Mouse (Mus musculus) kidney, postnatal 14 days (tissue): ENCODE data around the gene Pik3ca.
A peak's percentile ranks its signal among the peaks of the same experiment; 100 is the strongest.

Experiments
- DNase-seq: peaks from one replicate; pipeline ENCODE4 v3.0.0; 2022; ENCODE audit warnings: mixed read lengths

Gene Pik3ca

GRCm38 (mm10) chr3:32454329-32455021 lies 57.0 kb downstream of the Pik3ca start:
- DNase-seq, result no peak

GRCm38 (mm10) chr3:32459777-32460176 lies 62.3 kb downstream of the Pik3ca start:
- DNase-seq, result peak; percentile 57

DNA sequence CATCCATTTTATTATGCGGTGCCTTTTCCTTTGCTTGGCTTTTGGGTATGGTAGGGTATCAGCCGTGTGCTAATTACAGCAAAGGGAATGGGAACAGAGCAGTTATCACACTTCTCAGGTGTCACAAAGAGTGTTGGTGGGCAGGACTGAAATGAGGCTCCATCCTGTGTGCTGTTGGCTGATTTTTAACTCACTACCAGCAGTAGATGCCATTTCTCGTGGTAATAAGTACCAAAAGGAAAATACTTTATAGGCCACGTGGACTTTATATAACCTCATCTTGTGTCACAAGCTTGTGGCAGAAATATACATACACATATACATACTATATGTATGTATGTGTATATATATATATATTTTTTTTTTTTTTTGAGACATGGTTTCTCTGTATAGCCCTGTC lies 69.8 kb downstream of the Pik3ca start:
- DNase-seq, result no peak

DNA sequence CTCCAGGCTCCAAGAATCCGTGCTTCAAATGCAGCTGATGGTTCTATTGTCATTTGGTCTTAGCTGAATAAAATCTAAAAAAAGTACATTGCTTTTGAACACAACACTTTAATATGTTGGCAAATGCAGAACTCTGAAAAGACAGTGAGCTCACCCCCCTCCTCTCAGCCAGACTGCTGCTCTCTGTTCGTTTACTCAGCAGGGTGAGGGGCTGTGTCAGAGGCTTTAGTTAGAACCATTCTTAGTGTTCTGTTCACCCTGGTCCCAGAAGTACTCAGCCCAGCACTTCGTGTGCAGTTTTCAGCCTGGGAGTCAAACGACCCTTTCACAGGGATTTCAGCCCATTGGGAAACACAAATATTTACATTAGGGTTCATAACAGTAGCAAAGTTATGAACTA lies 70.9 kb downstream of the Pik3ca start:
- no peak for DNase-seq

- DNase-seq, result no peak
Measured at GRCm38 (mm10) chr3:32470449-32470848, 73.0 kb downstream of the Pik3ca start.

DNA sequence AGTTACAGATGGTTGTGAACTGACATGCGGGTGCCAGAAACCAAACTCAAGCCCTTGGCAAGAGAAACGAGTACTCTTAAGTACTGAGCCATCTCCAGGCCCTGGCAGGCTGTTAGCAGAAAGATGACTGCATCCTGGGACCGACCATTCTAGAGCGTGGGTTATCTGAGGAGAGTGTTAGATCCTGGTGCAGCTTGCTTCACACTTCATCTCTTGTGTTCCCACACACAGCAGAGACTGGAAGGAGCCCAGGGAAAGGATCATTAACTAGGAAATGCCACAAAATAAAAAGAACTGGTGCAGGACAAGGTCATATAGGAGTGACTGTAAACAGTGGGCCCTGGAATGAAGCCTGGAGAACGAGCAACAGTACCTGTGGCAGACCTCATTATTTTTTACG lies 73.6 kb downstream of the Pik3ca start:
- peak; percentile 40 for DNase-seq

GRCm38 (mm10) chr3:32472191-32472900 lies 74.9 kb downstream of the Pik3ca start:
- no peak for DNase-seq

- DNase-seq, result no peak
Measured at GRCm38 (mm10) chr3:32473184-32473583, 75.7 kb downstream of the Pik3ca start.

- DNase-seq, result no peak
Measured at GRCm38 (mm10) chr3:32479961-32480360, 82.5 kb downstream of the Pik3ca start.

GRCm38 (mm10) chr3:32483035-32483434 lies 85.6 kb downstream of the Pik3ca start:
- no peak for DNase-seq

- DNase-seq, result no peak
Measured at GRCm38 (mm10) chr3:32486543-32486942, 89.1 kb downstream of the Pik3ca start.

- DNase-seq, result no peak
Measured at GRCm38 (mm10) chr3:32488172-32488571, 90.7 kb downstream of the Pik3ca start.

DNA sequence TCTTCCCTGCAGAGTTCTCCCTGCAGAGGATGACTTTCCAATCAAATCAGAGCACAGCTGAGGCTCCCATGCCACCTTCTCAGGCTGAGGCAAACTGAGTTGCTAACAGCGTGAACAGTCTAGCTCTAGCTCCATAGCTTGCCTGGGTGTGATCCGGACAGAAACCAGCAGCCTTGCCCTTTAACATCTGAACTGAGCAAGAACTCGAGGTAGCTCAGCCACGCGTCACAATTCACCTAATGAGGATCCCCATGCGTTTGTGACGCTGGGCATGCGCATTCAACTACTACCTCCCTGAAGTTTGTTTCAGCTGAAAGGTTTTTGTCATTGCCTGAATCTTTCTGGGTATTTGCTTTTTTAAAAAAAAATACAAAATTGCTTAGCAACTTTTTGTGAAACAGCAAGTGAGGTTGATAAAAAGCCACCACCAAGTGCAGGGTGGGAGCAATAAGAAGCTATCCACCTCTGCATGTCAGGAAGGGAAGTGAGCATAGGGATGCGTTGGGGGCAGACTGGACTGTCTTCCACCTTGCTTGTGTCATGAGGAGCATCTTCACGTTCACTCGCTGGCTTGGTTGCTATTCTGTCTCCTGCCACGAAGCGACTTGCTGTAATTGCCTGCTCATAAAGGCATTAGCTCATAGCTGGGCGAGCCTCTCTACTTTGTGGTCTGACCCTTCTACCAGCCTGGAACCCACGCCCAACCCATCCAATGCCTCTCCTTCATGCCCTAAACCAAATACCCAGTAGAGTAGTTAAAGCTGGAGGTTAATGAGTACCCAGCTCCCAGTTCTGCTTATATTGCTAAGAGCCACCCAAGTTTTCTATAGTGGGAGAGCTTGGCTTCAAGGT lies 92.8 kb downstream of the Pik3ca start:
- DNase-seq, result no peak

- no peak for DNase-seq
Measured at GRCm38 (mm10) chr3:32490928-32491315, 93.5 kb downstream of the Pik3ca start.

- no peak for DNase-seq
Measured at GRCm38 (mm10) chr3:32492097-32493090, 94.9 kb downstream of the Pik3ca start, which contains the start of gene Kcnmb3. Gene Kcnmb3 (minus strand): TSS chr3:32492231.

GRCm38 (mm10) chr3:32494387-32495087 lies 97.1 kb downstream of the Pik3ca start:
- DNase-seq, result no peak

GRCm38 (mm10) chr3:32495088-32495770 lies 97.8 kb downstream of the Pik3ca start:
- no peak for DNase-seq

DNA sequence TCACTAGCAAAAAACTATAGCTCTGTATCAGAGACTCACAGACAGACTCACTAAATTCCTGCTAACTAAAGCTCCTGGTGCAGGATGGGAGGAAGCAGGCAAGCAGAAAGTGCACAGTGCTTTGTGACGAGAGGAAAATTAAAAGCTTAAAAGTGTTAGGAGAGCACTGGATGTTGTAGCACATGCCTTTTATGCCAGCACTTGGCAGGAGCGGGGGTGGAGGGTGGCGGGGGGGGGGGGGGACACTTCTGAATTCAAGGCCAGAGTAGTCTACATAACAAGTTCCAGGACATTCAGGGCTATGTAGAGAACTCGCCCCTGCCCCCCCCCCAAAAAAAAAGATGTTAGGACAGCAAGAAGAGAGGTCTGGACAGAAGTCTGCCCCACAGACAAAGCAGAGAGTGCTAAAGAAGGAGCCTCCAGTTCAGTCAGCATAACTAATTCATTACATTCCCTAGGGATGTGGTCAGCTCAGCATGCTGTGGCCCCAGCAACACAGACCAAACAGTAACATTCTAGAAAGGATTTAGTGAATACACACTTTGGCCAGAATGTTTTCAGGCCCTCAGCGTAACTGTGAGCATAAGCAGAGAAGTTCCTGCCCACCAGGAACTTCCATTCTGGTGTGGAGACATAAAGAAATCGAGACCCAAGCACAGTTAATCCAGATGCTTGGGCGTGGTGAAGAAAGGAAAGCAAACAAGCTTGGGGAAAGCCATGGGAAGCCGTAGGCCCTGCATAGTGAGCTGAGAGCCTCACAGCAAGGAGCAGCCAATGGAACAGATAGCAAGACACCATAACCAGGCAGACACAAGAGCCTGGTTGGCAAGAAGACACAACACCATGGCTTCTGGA lies 98.6 kb downstream of the Pik3ca start:
- DNase-seq, result no peak

DNA sequence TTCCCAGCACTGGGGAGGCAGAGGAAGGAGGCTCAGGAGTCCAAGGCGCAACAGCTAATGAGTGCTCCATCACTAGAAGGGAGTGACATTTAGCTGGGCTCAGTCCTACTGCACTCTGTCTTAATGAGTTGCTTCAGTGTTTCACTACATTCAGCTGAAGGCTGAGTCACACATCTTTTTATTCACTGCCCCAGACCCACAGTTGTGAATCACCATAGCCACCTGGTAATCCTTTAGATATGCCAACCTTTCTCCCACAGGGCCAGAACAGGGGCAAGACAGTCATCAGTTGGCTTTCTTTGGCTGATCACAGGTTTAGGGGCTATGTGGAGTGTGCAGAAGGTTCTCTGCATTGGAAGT lies 99.2 kb downstream of the Pik3ca start:
- DNase-seq, result no peak

- no peak for DNase-seq
Measured at GRCm38 (mm10) chr3:32500346-32500745, 102.9 kb downstream of the Pik3ca start.
